Mouse (Mus musculus) liver, embryonic 14.5 days (tissue): Measurements from ENCODE around the gene Pla2g6. TPM values are rescaled to one million over a fixed set of nuclear protein-coding genes. Genes with fewer than 3 reads are reported as not detected.

Source experiments
- ATAC-seq: fragments of 200-750 bp; cut with Nextera tagmentation; 2 replicates; pipeline ENCODE4 v1.8.0; 2017; ENCODE audit warnings: moderate number of reproducible peaks, mild to moderate bottlenecking, moderate library complexity; ENCODE audit not compliant: insufficient read depth
- DNase-seq, 3 experiments: peaks; one replicate each; pipeline ENCODE4 v3.0.0-alpha.2; 2012 to 2013; ENCODE audit warnings: low read depth in 3 of 3, low spot score in 3 of 3
- H3K27ac ChIP-seq: fragments of 300-500 bp; sonication (generic); 2 replicates; pipeline ENCODE4 v1.5.1; 2014; ENCODE audit warnings: moderate library complexity, mild to moderate bottlenecking, control low read depth, inconsistent platforms
- H3K27me3 ChIP-seq: fragments of 300-500 bp; sonication (generic); 2 replicates; pipeline ENCODE4 v1.6.1; 2014; ENCODE audit warnings: mild to moderate bottlenecking, low read length, moderate library complexity; ENCODE audit not compliant: control insufficient read depth, insufficient read depth
- H3K36me3 ChIP-seq: fragments of 300-500 bp; sonication (generic); replicated peaks from 2 replicates; pipeline ENCODE4 v1.6.1; 2014; ENCODE audit warnings: low read depth; ENCODE audit not compliant: control insufficient read depth, insufficient read depth
- H3K4me1 ChIP-seq, 2 experiments: fragments of 200-500 bp in 1 of 2; fragments of 300-500 bp in 1 of 2; sonication (generic) in 1 of 2; replicated peaks; 2 replicates each; pipeline ENCODE4 v1.6.1; 2012 to 2014; ENCODE audit warnings: antibody characterized with exemption in 1 of 2, inconsistent platforms in 1 of 2, low read length in 1 of 2; ENCODE audit not compliant: control insufficient read depth in 2 of 2, insufficient read depth in 2 of 2
- H3K4me2 ChIP-seq: fragments of 300-500 bp; sonication (generic); 2 replicates; pipeline ENCODE4 v1.6.1; 2014; ENCODE audit warnings: low read depth, mild to moderate bottlenecking, control low read depth, moderate library complexity
- H3K4me3 ChIP-seq, 2 experiments: fragments of 200-500 bp in 1 of 2; fragments of 300-500 bp in 1 of 2; sonication (generic) in 1 of 2; 2 replicates each; pipeline ENCODE4 v1.5.1; 2012 to 2014; ENCODE audit warnings: low read depth in 2 of 2, low read length in 2 of 2, mild to moderate bottlenecking in 2 of 2, control low read depth in 1 of 2, inconsistent platforms in 1 of 2, moderate library complexity in 1 of 2; ENCODE audit not compliant: insufficient read depth in 1 of 2
- H3K9ac ChIP-seq: fragments of 300-500 bp; sonication (generic); replicated peaks from 2 replicates; pipeline ENCODE4 v1.6.1; 2014; ENCODE audit warnings: mild to moderate bottlenecking, control low read depth, moderate library complexity
- H3K9me3 ChIP-seq: fragments of 300-500 bp; sonication (generic); 2 replicates; pipeline ENCODE4 v1.6.1; 2016; ENCODE audit warnings: low read length, mixed read lengths; ENCODE audit not compliant: control insufficient read depth
- CTCF ChIP-seq: IDR thresholded peaks from 2 replicates; pipeline ENCODE4 v1.5.1; 2016; ENCODE audit warnings: antibody characterized with exemption, low read depth, control low read depth
- EP300 ChIP-seq: IDR thresholded peaks from 2 replicates; pipeline ENCODE4 v1.6.1; 2016; ENCODE audit warnings: antibody characterized with exemption, low read depth
- WGBS: fragments of 180-500 bp; shearing (Covaris S2); extraction: QIAGEN DNeasy Blood & Tissue Kit; methylation state at CpG from one replicate; pipeline ENCODE4 v1.1.7; 2014; ENCODE audit not compliant: insufficient replicate concordance; 5-methylcytosine and 5-hydroxymethylcytosine counted together
- polyA plus RNA-seq, 2 experiments: library from polyadenylated mRNA; depleted of rRNA in 1 of 2; stranded (reverse) in 1 of 2; unstranded in 1 of 2; fragments of >200 nt; fragmentation: Nextera tagmentation in 1 of 2; extraction: Ambion mirVana in 1 of 2; gene quantifications; 2 replicates each; pipeline versions ENCODE4 v1.2.1 to v1.2.3; 2012 to 2014

The Pla2g6 gene
- polyA plus RNA-seq, 2 experiments = 7.9 to 10.5 TPM

- Histone ChIP-seq H3K4me2 (no peak overlapping the region), H3K4me1 (no peaks in the 10 kb centered on the region), H3K9me3 (no peaks in the 10 kb centered on the region), H3K27me3 (peaks cover 39% of the 10 kb centered on the region), H3K27ac (no peak overlapping the region), H3K36me3 (no peaks in the 10 kb centered on the region), H3K9ac (no peak overlapping the region), H3K4me3 (no peak overlapping the region)
- no peak for ATAC-seq
- DNase-seq = no peak
- no peak for TF ChIP-seq EP300
- TF ChIP-seq CTCF = no peak
- WGBS = 35% methylated on average over 24 of the region's 24 CpGs
Measured at GRCm38 (mm10) chr15:79252580-79252979, 75.6 kb downstream of the Pla2g6 start.

DNA sequence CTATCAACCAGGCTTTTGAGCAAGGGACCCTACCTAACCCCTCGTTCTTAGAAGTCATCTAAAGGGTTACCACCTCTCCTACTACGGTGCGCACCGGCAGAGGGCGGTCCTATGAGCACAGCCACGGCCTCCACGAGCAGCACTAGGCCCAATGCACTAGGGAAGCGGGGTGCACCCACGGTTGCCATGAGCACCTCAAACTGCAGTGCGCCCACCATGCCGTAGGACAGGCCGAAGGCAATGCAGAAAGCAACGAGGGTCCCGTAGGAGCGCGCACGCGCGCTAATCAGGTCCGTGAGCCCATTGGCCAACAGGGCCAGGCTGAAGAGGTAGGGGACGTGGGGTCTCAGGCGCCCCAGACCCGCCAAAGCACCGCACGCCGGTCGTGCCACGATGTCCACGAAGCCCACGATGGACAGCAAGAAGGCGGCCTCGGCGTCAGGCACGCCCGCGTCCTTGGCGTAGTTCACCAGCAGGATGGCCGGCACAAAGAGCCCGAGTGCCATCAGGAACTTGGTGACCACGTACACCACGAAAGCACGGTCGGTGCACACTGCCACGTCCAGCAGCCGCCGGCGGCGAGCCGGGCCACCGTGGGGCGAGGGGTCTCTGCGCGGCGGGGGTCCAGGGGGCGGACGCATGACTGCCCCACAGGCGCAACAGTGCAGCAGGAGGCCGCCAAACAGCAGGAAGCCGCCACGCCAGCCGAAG lies 76.3 kb downstream of the Pla2g6 start:
- DNase-seq (no peak), ATAC-seq (no peak)
- H3K36me3 ChIP-seq = no peaks in the 10 kb centered on the region
- no peaks in the 10 kb centered on the region for H3K9me3 ChIP-seq
- no peaks in the 10 kb centered on the region for H3K4me1 ChIP-seq
- TF ChIP-seq CTCF = no peak; the same call in 1 of the 2 replicates
- TF ChIP-seq EP300 = no peak
- peak overlapping the region; percentile 42 for H3K4me2 ChIP-seq
- H3K27me3 ChIP-seq = peaks cover 39% of the 10 kb centered on the region
- no peak overlapping the region for H3K9ac ChIP-seq
- 5% methylated on average over 61 of the region's 61 CpGs for WGBS
- no peak overlapping the region for H3K27ac ChIP-seq
- peak overlapping the region in 1 of 2 experiments; percentile 20; a peak in 2 of 4 replicates for H3K4me3 ChIP-seq

- Histone ChIP-seq H3K4me2 (no peak overlapping the region), H3K9ac (no peak overlapping the region), H3K27ac (no peak overlapping the region), H3K4me3 (no peak overlapping the region), H3K27me3 (peaks cover 39% of the 10 kb centered on the region), H3K9me3 (no peaks in the 10 kb centered on the region), H3K4me1 (no peaks in the 10 kb centered on the region), H3K36me3 (peaks cover under 1% of the 10 kb centered on the region; the same call in 1 of the 2 replicates)
- ATAC-seq (no peak), DNase-seq (no peak)
- no peak for TF ChIP-seq EP300
- no peak for TF ChIP-seq CTCF
- 37% methylated on average over 7 of the region's 7 CpGs for WGBS
Measured at GRCm38 (mm10) chr15:79251168-79251567, 77.0 kb downstream of the Pla2g6 start.

DNA sequence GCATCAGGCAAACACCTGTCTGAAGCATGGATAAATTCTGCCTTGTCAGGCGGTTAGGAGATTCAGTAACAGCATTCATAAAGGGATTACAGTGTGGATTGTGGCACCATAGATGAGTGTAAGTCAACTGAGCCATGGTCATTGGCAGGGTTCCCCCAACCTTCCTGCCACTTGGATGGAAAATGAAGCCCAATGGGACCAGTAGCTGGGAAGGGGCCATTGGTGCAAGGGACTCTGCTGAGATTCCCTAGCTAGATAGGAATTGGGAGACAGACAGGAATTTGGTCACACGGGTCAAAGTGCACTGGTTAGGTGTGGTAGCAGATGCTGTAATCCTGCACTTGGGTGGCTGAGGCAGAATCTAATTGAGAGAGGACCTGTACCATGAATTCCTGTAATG lies 78.0 kb downstream of the Pla2g6 start:
- Histone ChIP-seq H3K4me3 (no peak overlapping the region), H3K4me1 (no peaks in the 10 kb centered on the region), H3K27me3 (peaks cover 35% of the 10 kb centered on the region), H3K9me3 (no peaks in the 10 kb centered on the region), H3K9ac (no peak overlapping the region), H3K27ac (no peak overlapping the region), H3K4me2 (no peak overlapping the region), H3K36me3 (peaks cover 2% of the 10 kb centered on the region; the same call in 1 of the 2 replicates)
- ATAC-seq (no peak), DNase-seq (no peak)
- TF ChIP-seq EP300 = no peak
- 50% methylated on average over 2 of the region's 2 CpGs for WGBS

DNA sequence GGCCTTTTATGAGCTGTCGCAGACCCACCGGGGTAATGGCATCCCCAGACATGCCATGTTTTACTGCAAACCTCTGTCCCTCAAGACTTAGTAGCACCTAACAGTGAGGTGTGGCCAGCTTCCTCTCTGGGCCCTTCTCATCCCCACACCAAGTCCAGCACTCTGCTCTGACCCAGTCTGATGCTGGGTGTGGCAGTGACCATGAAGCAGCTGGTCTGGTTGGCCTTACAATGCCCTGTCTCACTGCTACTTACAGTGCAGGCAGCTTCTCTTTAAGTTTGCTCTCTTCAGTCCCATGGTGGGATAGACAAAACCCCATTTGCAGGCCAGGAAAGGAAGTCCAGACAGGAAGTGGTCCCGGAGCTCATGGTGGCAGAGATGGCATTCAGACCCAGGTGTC lies 82.9 kb downstream of the Pla2g6 start:
- TF ChIP-seq CTCF = no peak
- no peak for TF ChIP-seq EP300
- Histone ChIP-seq H3K36me3 (peaks cover 2% of the 10 kb centered on the region; the same call in 1 of the 2 replicates), H3K9me3 (no peaks in the 10 kb centered on the region), H3K4me2 (no peak overlapping the region), H3K27ac (no peak overlapping the region), H3K27me3 (no peaks in the 10 kb centered on the region), H3K4me3 (no peak overlapping the region), H3K9ac (no peak overlapping the region), H3K4me1 (no peaks in the 10 kb centered on the region; a peak in 1 of 4 replicates)
- DNase-seq (no peak), ATAC-seq (no peak)
- 66% methylated on average over 3 of the region's 3 CpGs for WGBS
